Mouse (Mus musculus): ENCODE results near the gene Zfp82.
"Not testable (repeated sequence)": the region's sequence is repeated elsewhere in the genome, so short reads cannot be mapped to it uniquely, and the experiment has no call there.

Gene Zfp82

GRCm38 (mm10) chr7:30072146-30073028 is at the start of gene Zfp82:
Gene Zfp82, minus strand, starts transcription at chr7:30072900.
- no peak for DNase-seq (ENCODE audit: extremely low spot score, low read depth, low spot score)

- DNase-seq (ENCODE audit: extremely low spot score, low read depth, low spot score) = no peak
Measured at GRCm38 (mm10) chr7:30122188-30122530, 49.5 kb upstream of the Zfp82 start.

- DNase-seq (ENCODE audit: extremely low spot score, low read depth, low spot score) = no peak
Measured at GRCm38 (mm10) chr7:30121308-30122187, 48.8 kb upstream of the Zfp82 start, which contains the start of gene Zfp382. Gene Zfp382, plus strand, starts transcription at chr7:30121942.

GRCm38 (mm10) chr7:30117935-30118334 is 45.2 kb upstream of the Zfp82 start:
- not testable (repeated sequence) for DNase-seq (ENCODE audit: extremely low spot score, low read depth, low spot score)

GRCm38 (mm10) chr7:30116076-30116475 is 43.4 kb upstream of the Zfp82 start:
- DNase-seq (ENCODE audit: extremely low spot score, low read depth, low spot score) = no peak

GRCm38 (mm10) chr7:30099297-30099696 is 26.6 kb upstream of the Zfp82 start:
- DNase-seq (ENCODE audit: extremely low spot score, low read depth, low spot score) = no peak

- no peak for DNase-seq (ENCODE audit: extremely low spot score, low read depth, low spot score)
Measured at GRCm38 (mm10) chr7:30095551-30096125, 22.9 kb upstream of the Zfp82 start.

GRCm38 (mm10) chr7:30094646-30095429 is 22.1 kb upstream of the Zfp82 start, which contains the start of gene Zfp260:
Gene Zfp260, plus strand, starts transcription at chr7:30094777.
- peak; percentile 97 for DNase-seq (ENCODE audit: extremely low spot score, low read depth, low spot score)

- DNase-seq (ENCODE audit: extremely low spot score, low read depth, low spot score) = no peak
Measured at GRCm38 (mm10) chr7:30093918-30094415, 21.3 kb upstream of the Zfp82 start.

GRCm38 (mm10) chr7:30092666-30093065 is 20.0 kb upstream of the Zfp82 start:
- no peak for DNase-seq (ENCODE audit: extremely low spot score, low read depth, low spot score)

- no peak for DNase-seq (ENCODE audit: extremely low spot score, low read depth, low spot score)
Measured at GRCm38 (mm10) chr7:30090970-30091585, 18.4 kb upstream of the Zfp82 start.

- DNase-seq (ENCODE audit: extremely low spot score, low read depth, low spot score) = peak; percentile 96
Measured at GRCm38 (mm10) chr7:30090092-30090969, 17.6 kb upstream of the Zfp82 start, which contains the start of the genes Gm26920 and Zfp566. Gene Gm26920, minus strand, starts transcription at chr7:30090410. Gene Zfp566, minus strand, starts transcription at chr7:30090527.

GRCm38 (mm10) chr7:30089405-30089804 is 16.7 kb upstream of the Zfp82 start:
- DNase-seq (ENCODE audit: extremely low spot score, low read depth, low spot score) = no peak

GRCm38 (mm10) chr7:30086524-30086923 is 13.8 kb upstream of the Zfp82 start:
- no peak for DNase-seq (ENCODE audit: extremely low spot score, low read depth, low spot score)

- DNase-seq (ENCODE audit: extremely low spot score, low read depth, low spot score) = no peak
Measured at GRCm38 (mm10) chr7:30064622-30065021, 8.1 kb downstream of the Zfp82 start.

GRCm38 (mm10) chr7:30062478-30062877 is 10.2 kb downstream of the Zfp82 start:
- DNase-seq (ENCODE audit: extremely low spot score, low read depth, low spot score) = no peak

GRCm38 (mm10) chr7:30060341-30060740 is 12.4 kb downstream of the Zfp82 start:
- no peak for DNase-seq (ENCODE audit: extremely low spot score, low read depth, low spot score)

- DNase-seq (ENCODE audit: extremely low spot score, low read depth, low spot score) = no peak
Measured at GRCm38 (mm10) chr7:30053591-30053990, 19.1 kb downstream of the Zfp82 start.
